Mouse (Mus musculus): ENCODE data around the gene Pkn2. TPM values are rescaled to one million over a fixed set of nuclear protein-coding genes. Genes with fewer than 3 reads are reported as not detected.

Pkn2 gene
- polyA plus RNA-seq, 1 experiment = 11.8 TPM

DNA sequence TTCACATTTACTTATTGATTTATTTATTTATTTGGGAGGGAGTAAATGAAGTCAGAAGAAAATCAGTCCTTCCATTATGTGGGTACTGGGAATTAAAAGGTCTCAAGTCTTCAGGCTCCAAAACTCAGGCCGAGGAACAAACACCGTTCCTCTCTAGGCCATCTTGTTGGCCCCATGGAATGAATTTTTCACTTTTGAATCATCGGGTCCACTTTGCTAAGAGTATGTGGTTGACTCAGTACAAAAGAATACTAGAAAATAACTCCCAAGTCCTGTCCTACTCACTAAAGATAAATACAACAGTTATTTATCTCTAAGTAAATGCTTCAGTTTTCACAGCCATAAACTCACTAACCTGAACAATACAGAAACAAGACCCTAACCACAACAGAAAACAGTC, 28.9 kb downstream of the Pkn2 start:
- no peak overlapping the region for H3K4me2 ChIP-seq (ENCODE audit: low read depth)
- no peak overlapping the region for H3ac ChIP-seq (ENCODE audit: control insufficient read depth, insufficient read length)
- no peak for TF ChIP-seq POLR2A (IDR thresholded peaks at IDR 0.05; ENCODE audit: insufficient read length, low read depth)
- no peak for TF ChIP-seq E2F4 (IDR thresholded peaks at IDR 0.05; ENCODE audit: insufficient read depth)
- no peak for TF ChIP-seq USF1 (IDR thresholded peaks at IDR 0.05; ENCODE audit: low read depth)
- TF ChIP-seq MYOD1 (IDR thresholded peaks at IDR 0.05; ENCODE audit: control insufficient read depth in 1 of 3, insufficient read length in 2 of 3, low read depth in 2 of 3) = no peak
- TF ChIP-seq POLR2AphosphoS2 (IDR thresholded peaks at IDR 0.05; ENCODE audit: insufficient read length, low read depth) = no peak
- TF ChIP-seq SRF (IDR thresholded peaks at IDR 0.05; ENCODE audit: control insufficient read depth, insufficient read length, low read depth) = no peak
- TF ChIP-seq MAX (IDR thresholded peaks at IDR 0.05; ENCODE audit: low read depth) = no peak
- no peak for TF ChIP-seq REST (IDR thresholded peaks at IDR 0.05; ENCODE audit: insufficient read depth, insufficient read length)
- TF ChIP-seq TCF12 (IDR thresholded peaks at IDR 0.05; ENCODE audit: insufficient read depth, poor library complexity, severe bottlenecking) = no peak
- no peak for TF ChIP-seq CEBPB (IDR thresholded peaks at IDR 0.05; ENCODE audit: insufficient read depth, poor library complexity, severe bottlenecking)
- TF ChIP-seq MYOG (IDR thresholded peaks at IDR 0.05; ENCODE audit: control insufficient read depth in 1 of 3, insufficient read depth in 1 of 3, insufficient read length in 2 of 3, low read depth in 2 of 3) = no peak
- TF ChIP-seq TCF3 (IDR thresholded peaks at IDR 0.05; ENCODE audit: insufficient read length, low read depth) = no peak
- H3K79me2 ChIP-seq (ENCODE audit: control insufficient read depth, insufficient read depth) = peaks cover 65% of the 10 kb centered on the region
- peaks cover 3% of the 10 kb centered on the region for H3K36me3 ChIP-seq (ENCODE audit: control insufficient read depth, insufficient read depth)
- no peaks in the 10 kb centered on the region for H3K27me3 ChIP-seq (ENCODE audit: control insufficient read depth, insufficient read depth, insufficient read length)
- H3K4me3 ChIP-seq = no peak overlapping the region

GRCm38 (mm10) chr3:142851631-142852030, 30.2 kb downstream of the Pkn2 start:
- Histone ChIP-seq H3K36me3 (ENCODE audit: control insufficient read depth, insufficient read depth) (peaks cover 3% of the 10 kb centered on the region), H3K79me2 (ENCODE audit: control insufficient read depth, insufficient read depth) (peaks cover 56% of the 10 kb centered on the region), H3K27me3 (ENCODE audit: control insufficient read depth, insufficient read depth, insufficient read length) (no peaks in the 10 kb centered on the region), H3ac (ENCODE audit: control insufficient read depth, insufficient read length) (no peak overlapping the region), H3K4me3 (no peak overlapping the region), H3K4me2 (ENCODE audit: low read depth) (no peak overlapping the region)
- no peak for TF ChIP-seq POLR2A (IDR thresholded peaks at IDR 0.05; ENCODE audit: insufficient read length, low read depth)
- TF ChIP-seq SRF (IDR thresholded peaks at IDR 0.05; ENCODE audit: control insufficient read depth, insufficient read length, low read depth) = no peak
- no peak for TF ChIP-seq REST (IDR thresholded peaks at IDR 0.05; ENCODE audit: insufficient read depth, insufficient read length)
- TF ChIP-seq USF1 (IDR thresholded peaks at IDR 0.05; ENCODE audit: low read depth) = no peak
- TF ChIP-seq MAX (IDR thresholded peaks at IDR 0.05; ENCODE audit: low read depth) = no peak
- TF ChIP-seq MYOG (IDR thresholded peaks at IDR 0.05; ENCODE audit: control insufficient read depth in 1 of 3, insufficient read depth in 1 of 3, insufficient read length in 2 of 3, low read depth in 2 of 3) = no peak
- no peak for TF ChIP-seq E2F4 (IDR thresholded peaks at IDR 0.05; ENCODE audit: insufficient read depth)
- no peak for TF ChIP-seq TCF3 (IDR thresholded peaks at IDR 0.05; ENCODE audit: insufficient read length, low read depth)
- no peak for TF ChIP-seq MYOD1 (IDR thresholded peaks at IDR 0.05; ENCODE audit: control insufficient read depth in 1 of 3, insufficient read length in 2 of 3, low read depth in 2 of 3)
- no peak for TF ChIP-seq TCF12 (IDR thresholded peaks at IDR 0.05; ENCODE audit: insufficient read depth, poor library complexity, severe bottlenecking)
- no peak for TF ChIP-seq POLR2AphosphoS2 (IDR thresholded peaks at IDR 0.05; ENCODE audit: insufficient read length, low read depth)
- TF ChIP-seq CEBPB (IDR thresholded peaks at IDR 0.05; ENCODE audit: insufficient read depth, poor library complexity, severe bottlenecking) = no peak

DNA sequence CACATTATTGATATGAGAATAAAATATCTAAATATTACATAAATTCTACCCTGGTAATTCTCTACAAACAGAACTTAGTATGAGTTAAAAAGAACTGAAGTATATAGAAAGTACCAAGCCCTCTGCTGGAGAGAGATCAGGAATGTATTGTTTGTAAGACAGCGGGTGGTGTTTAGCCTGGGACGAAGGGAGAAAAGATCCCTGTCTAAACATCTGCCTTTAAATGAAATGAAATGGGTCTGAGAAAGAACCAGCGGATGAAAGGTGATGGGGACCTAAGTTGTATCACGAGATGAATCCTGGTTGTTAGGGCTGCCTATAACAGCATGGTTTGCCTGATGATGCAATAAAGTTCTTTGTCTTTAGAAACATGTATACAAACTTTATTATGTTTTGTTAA, 41.8 kb downstream of the Pkn2 start:
- TF ChIP-seq CEBPB (IDR thresholded peaks at IDR 0.05; ENCODE audit: insufficient read depth, poor library complexity, severe bottlenecking) (no peak), MYOG (IDR thresholded peaks at IDR 0.05; ENCODE audit: control insufficient read depth in 1 of 3, insufficient read depth in 1 of 3, insufficient read length in 2 of 3, low read depth in 2 of 3) (no peak), USF1 (IDR thresholded peaks at IDR 0.05; ENCODE audit: low read depth) (no peak)

GRCm38 (mm10) chr3:142834761-142835160, 47.0 kb downstream of the Pkn2 start:
- H3K4me2 ChIP-seq (ENCODE audit: low read depth) = no peak overlapping the region
- H3K79me2 ChIP-seq (ENCODE audit: control insufficient read depth, insufficient read depth) = peaks cover 33% of the 10 kb centered on the region
- H3ac ChIP-seq (ENCODE audit: control insufficient read depth, insufficient read length) = no peak overlapping the region
- H3K36me3 ChIP-seq (ENCODE audit: control insufficient read depth, insufficient read depth) = peaks cover 11% of the 10 kb centered on the region
- no peak overlapping the region for H3K4me3 ChIP-seq
- TF ChIP-seq CEBPB (IDR thresholded peaks at IDR 0.05; ENCODE audit: insufficient read depth, poor library complexity, severe bottlenecking) (no peak), POLR2A (IDR thresholded peaks at IDR 0.05; ENCODE audit: insufficient read length, low read depth) (no peak), E2F4 (IDR thresholded peaks at IDR 0.05; ENCODE audit: insufficient read depth) (no peak)
- no peaks in the 10 kb centered on the region for H3K27me3 ChIP-seq (ENCODE audit: control insufficient read depth, insufficient read depth, insufficient read length)

More for the DNA sequence above, 41.8 kb downstream of the Pkn2 start:
- no peak overlapping the region for H3K4me3 ChIP-seq
- H3K27me3 ChIP-seq (ENCODE audit: control insufficient read depth, insufficient read depth, insufficient read length) = no peaks in the 10 kb centered on the region
- no peak overlapping the region for H3K4me2 ChIP-seq (ENCODE audit: low read depth)
- H3ac ChIP-seq (ENCODE audit: control insufficient read depth, insufficient read length) = no peak overlapping the region
- peaks cover 7% of the 10 kb centered on the region for H3K36me3 ChIP-seq (ENCODE audit: control insufficient read depth, insufficient read depth)
- peaks cover 39% of the 10 kb centered on the region for H3K79me2 ChIP-seq (ENCODE audit: control insufficient read depth, insufficient read depth)

GRCm38 (mm10) chr3:142834024-142834423, 47.8 kb downstream of the Pkn2 start:
- no peak overlapping the region for H3ac ChIP-seq (ENCODE audit: control insufficient read depth, insufficient read length)
- no peak overlapping the region for H3K4me2 ChIP-seq (ENCODE audit: low read depth)
- TF ChIP-seq REST (IDR thresholded peaks at IDR 0.05; ENCODE audit: insufficient read depth, insufficient read length) (no peak), MYOD1 (IDR thresholded peaks at IDR 0.05; ENCODE audit: control insufficient read depth in 1 of 3, insufficient read length in 2 of 3, low read depth in 2 of 3) (no peak), MAX (IDR thresholded peaks at IDR 0.05; ENCODE audit: low read depth) (no peak), TCF3 (IDR thresholded peaks at IDR 0.05; ENCODE audit: insufficient read length, low read depth) (no peak)
- H3K79me2 ChIP-seq (ENCODE audit: control insufficient read depth, insufficient read depth) = peaks cover 33% of the 10 kb centered on the region
- no peak overlapping the region for H3K4me3 ChIP-seq
- H3K36me3 ChIP-seq (ENCODE audit: control insufficient read depth, insufficient read depth) = peaks cover 11% of the 10 kb centered on the region
- no peaks in the 10 kb centered on the region for H3K27me3 ChIP-seq (ENCODE audit: control insufficient read depth, insufficient read depth, insufficient read length)
